Mouse (Mus musculus): ENCODE measurements around the gene Sgip1.

DNA sequence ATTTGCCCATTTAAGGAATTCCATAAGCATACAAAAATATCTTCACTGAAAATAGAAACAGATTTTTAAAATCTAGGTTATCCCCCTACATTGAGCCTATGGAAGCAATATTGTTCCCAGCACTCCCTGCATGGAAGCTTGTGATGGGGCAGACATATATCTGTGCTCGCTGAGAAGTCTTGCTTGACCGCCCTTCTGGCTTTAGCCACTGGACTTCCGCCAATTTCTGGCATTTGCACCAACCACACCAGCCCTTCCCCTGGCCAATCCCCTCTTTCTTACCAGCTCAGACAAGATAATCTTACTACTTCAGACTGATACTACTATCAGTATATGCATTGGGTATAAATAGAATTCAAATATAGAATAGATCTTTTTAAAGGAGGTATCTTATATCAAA lies 172.1 kb downstream of the Sgip1 start:
- TF ChIP-seq CTCF (IDR thresholded peaks at IDR 0.05; ENCODE audit: borderline replicate concordance, control insufficient read depth, extremely low read depth, insufficient read depth, low read length, poor library complexity) (no peak), POLR2A (IDR thresholded peaks at IDR 0.05; ENCODE audit: control insufficient read depth, extremely low read depth, insufficient read depth, low read length, poor library complexity) (no peak)
